Comparison of ENCODE assay signal across 8 mouse cellular contexts in the genomic region with DNA sequence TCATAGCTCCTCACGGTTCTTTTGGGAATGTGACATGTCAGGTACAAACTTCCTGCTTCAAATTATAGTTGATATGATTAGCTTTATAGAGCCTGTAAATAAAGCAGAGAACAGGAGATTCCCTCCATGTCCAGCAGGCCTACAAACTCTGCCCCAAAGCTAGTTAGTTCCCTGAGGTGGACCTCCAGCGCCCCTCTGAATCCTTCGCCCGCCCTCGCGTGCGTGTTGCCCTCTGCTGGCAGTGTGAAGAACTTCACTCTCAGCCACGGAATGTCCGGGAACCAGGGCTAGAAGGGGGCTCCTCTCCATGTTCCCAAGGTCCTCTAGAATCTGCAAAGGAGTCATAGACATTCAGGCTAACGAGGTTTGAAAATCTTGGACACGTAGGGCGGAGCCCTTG. TPM values are rescaled to one million over a fixed set of nuclear protein-coding genes. Genes with fewer than 3 reads are reported as not detected.
DNase-seq lines count a peak whose midpoint lies in the region; ATAC-seq lines count a peak whose summit lies in the region.

No protein-coding gene starts in this region.

- peak; percentile 28 for DNase-seq in adrenal gland, postnatal 25 days
- no peak for DNase-seq in adrenal gland, postnatal 4 days (ENCODE audit: low spot score in 2 of 2)
- DNase-seq in midbrain, embryonic 14.5 days = peak; percentile 56
- DNase-seq in kidney, postnatal 10 days = peak; percentile 75
- DNase-seq in neural tube, embryonic 11.5 days (ENCODE audit: low spot score) = peak; percentile 73
- DNase-seq in right cerebral cortex, postnatal 4 days = no peak
- no peak for DNase-seq in cerebellum, adult 11-12 months

- H3K9me3 ChIP-seq in midbrain, embryonic 14.5 days (ENCODE audit: control insufficient read depth, low read length) = no peaks in the 10 kb centered on the region
- H3K9me3 ChIP-seq in midbrain, embryonic 13.5 days = no peaks in the 10 kb centered on the region
- H3K9me3 ChIP-seq in neural tube, embryonic 11.5 days (ENCODE audit: control insufficient read depth, low read length) = no peaks in the 10 kb centered on the region

- H3K27ac ChIP-seq in midbrain, embryonic 14.5 days (replicated peaks; ENCODE audit: low read depth, low read length) = no peak overlapping the region
- no peak overlapping the region for H3K27ac ChIP-seq in midbrain, embryonic 13.5 days
- no peak overlapping the region for H3K27ac ChIP-seq in neural tube, embryonic 11.5 days (ENCODE audit: low read depth, low read length)

- H3K4me3 ChIP-seq in midbrain, embryonic 14.5 days (replicated peaks; ENCODE audit: low read depth, low read length) = no peak overlapping the region
- H3K4me3 ChIP-seq in midbrain, embryonic 13.5 days (replicated peaks) = no peak overlapping the region
- no peak overlapping the region for H3K4me3 ChIP-seq in neural tube, embryonic 11.5 days (ENCODE audit: low read depth, low read length)

- H3K36me3 ChIP-seq in midbrain, embryonic 14.5 days (ENCODE audit: control insufficient read depth, insufficient read depth, low read length) = no peaks in the 10 kb centered on the region
- no peaks in the 10 kb centered on the region for H3K36me3 ChIP-seq in midbrain, embryonic 13.5 days
- no peaks in the 10 kb centered on the region for H3K36me3 ChIP-seq in neural tube, embryonic 11.5 days (ENCODE audit: control insufficient read depth, insufficient read depth, low read length)

- no peak overlapping the region for H3K9ac ChIP-seq in midbrain, embryonic 14.5 days (replicated peaks; ENCODE audit: low read length)
- no peak overlapping the region for H3K9ac ChIP-seq in midbrain, embryonic 13.5 days (replicated peaks)
- no peak overlapping the region for H3K9ac ChIP-seq in neural tube, embryonic 11.5 days (ENCODE audit: low read length)

- H3K4me1 ChIP-seq in midbrain, embryonic 14.5 days (ENCODE audit: control insufficient read depth, insufficient read depth, low read length) = 0 out of 2 replicates have a peak, but pooled peaks cover 7% of the 10 kb centered on the region
- H3K4me1 ChIP-seq in midbrain, embryonic 13.5 days (replicated peaks) = peaks cover 15% of the 10 kb centered on the region
- H3K4me1 ChIP-seq in neural tube, embryonic 11.5 days (ENCODE audit: control insufficient read depth, insufficient read depth, low read length) = peaks cover 22% of the 10 kb centered on the region

- ATAC-seq in midbrain, embryonic 14.5 days (ENCODE audit: low FRiP score, low TSS enrichment) = no peak
- no peak for ATAC-seq in midbrain, embryonic 13.5 days
- no peak for ATAC-seq in neural tube, embryonic 11.5 days (ENCODE audit: insufficient read depth, low FRiP score, low TSS enrichment)

- H3K27me3 ChIP-seq in midbrain, embryonic 14.5 days (ENCODE audit: control insufficient read depth, insufficient read depth, low read length) = peaks cover 80% of the 10 kb centered on the region
- H3K27me3 ChIP-seq in midbrain, embryonic 13.5 days = peaks cover 99% of the 10 kb centered on the region
- H3K27me3 ChIP-seq in neural tube, embryonic 11.5 days (ENCODE audit: control insufficient read depth, insufficient read depth, low read length) = 0 out of 2 replicates have a peak, but pooled peaks cover 3% of the 10 kb centered on the region

- 5% methylated on average over 12 of the region's 12 CpGs for WGBS in midbrain, embryonic 14.5 days
- 8% methylated on average over 12 of the region's 12 CpGs for WGBS in midbrain, embryonic 13.5 days
- 7% methylated on average over 12 of the region's 12 CpGs for WGBS in neural tube, embryonic 11.5 days

- H3K4me2 ChIP-seq in midbrain, embryonic 14.5 days (ENCODE audit: low read length) = no peak overlapping the region
- H3K4me2 ChIP-seq in midbrain, embryonic 13.5 days (replicated peaks) = no peak overlapping the region
- H3K4me2 ChIP-seq in neural tube, embryonic 11.5 days (ENCODE audit: low read depth) = peak overlapping the region; percentile 22

RNA-seq across cellular contexts. Expression of a gene that starts 11.2 kb away (rescaled TPM):
- total RNA-seq in adrenal gland, postnatal 25 days (2021) = 12.1 and 19.9 TPM in 2 replicates
- 10 to 100 TPM; 17.7 to 19.0 TPM for total RNA-seq in adrenal gland, postnatal 4 days (2021)
- 22.7 and 25.0 TPM in 2 replicates for polyA plus RNA-seq in midbrain, embryonic 14.5 days (2014; fragmentation: Nextera tagmentation; extraction: Ambion mirVana)
- 26.8 and 27.7 TPM in 2 replicates for polyA plus RNA-seq in midbrain, embryonic 13.5 days (2015; fragmentation: Nextera tagmentation; extraction: Ambion mirVana)
- polyA plus RNA-seq in neural tube, embryonic 11.5 days (2014; fragmentation: Nextera tagmentation; extraction: Ambion mirVana) = 55.9 and 65.4 TPM in 2 replicates

Comparison
In these comparisons a context has a peak if more than half of its experiments do, and no peak if none do; other contexts are left out.
1. DNase-seq: peak in adrenal gland, postnatal 25 days (single experiment), midbrain, embryonic 14.5 days (single experiment), kidney, postnatal 10 days (single experiment) and neural tube, embryonic 11.5 days (single experiment); none in adrenal gland, postnatal 4 days (0 of 2), right cerebral cortex, postnatal 4 days (single experiment) and cerebellum, adult 11-12 months (single experiment).